Mouse (Mus musculus) layer of hippocampus, adult 18-20 months (tissue): ENCODE results near the gene Cldn6. TPM values are rescaled to one million over a fixed set of nuclear protein-coding genes. Genes with fewer than 3 reads are reported as not detected.

Source experiments
- DNase-seq, 2 experiments: peaks; one replicate each; pipeline ENCODE4 v3.0.0; 2022; ENCODE audit warnings: low spot score in 2 of 2
- long read RNA-seq: library from polyadenylated mRNA; stranded (forward); transcript quantifications from one replicate; pipeline ENCODE4 v2.0.0, GENCODE M21; 2021
- total RNA-seq, 2 experiments: library from RNA; stranded (reverse); gene quantifications; 2 replicates each; pipeline ENCODE4 v1.2.3; 2021

Gene Cldn6
- not detected for total RNA-seq
- long read RNA-seq = 0 reads

DNA sequence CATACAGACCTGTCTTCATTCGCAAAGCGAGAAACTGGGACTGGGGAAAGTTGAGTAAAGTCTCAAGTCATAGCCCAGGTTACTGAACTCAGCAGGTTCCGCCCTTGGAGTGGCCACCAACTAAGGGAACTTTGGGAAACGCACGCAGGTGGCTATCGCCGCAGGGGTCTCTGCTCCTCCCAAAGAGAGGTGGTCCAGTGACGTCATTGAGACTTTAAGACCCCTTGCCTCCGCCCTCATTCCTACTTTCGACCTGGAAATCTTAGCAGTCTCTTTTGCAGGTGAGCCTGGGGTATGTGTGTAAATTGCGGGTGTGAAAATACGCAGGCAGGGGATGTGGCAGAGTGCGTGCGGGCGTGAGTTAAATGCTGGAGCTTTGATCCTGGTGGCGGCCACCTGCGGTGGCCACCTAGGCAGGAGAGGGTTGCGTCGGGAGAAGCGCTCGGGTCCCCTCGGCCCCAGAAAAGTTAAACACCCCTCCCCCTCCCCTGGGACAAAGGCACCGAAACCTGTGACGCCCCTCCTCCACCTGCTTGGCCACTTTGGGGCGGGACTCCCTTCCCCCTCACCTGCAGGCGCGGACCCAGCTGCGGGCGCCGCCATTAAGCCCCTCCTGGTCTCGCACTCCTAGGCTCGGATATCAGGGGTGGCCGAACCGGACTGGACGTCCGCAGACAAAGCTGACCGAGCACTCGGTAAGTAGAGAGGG lies at the start of gene Cldn6:
TSS of gene Cldn6 (plus strand) at position 123 of the 709 bp plus-strand sequence.
- DNase-seq = no peak

DNA sequence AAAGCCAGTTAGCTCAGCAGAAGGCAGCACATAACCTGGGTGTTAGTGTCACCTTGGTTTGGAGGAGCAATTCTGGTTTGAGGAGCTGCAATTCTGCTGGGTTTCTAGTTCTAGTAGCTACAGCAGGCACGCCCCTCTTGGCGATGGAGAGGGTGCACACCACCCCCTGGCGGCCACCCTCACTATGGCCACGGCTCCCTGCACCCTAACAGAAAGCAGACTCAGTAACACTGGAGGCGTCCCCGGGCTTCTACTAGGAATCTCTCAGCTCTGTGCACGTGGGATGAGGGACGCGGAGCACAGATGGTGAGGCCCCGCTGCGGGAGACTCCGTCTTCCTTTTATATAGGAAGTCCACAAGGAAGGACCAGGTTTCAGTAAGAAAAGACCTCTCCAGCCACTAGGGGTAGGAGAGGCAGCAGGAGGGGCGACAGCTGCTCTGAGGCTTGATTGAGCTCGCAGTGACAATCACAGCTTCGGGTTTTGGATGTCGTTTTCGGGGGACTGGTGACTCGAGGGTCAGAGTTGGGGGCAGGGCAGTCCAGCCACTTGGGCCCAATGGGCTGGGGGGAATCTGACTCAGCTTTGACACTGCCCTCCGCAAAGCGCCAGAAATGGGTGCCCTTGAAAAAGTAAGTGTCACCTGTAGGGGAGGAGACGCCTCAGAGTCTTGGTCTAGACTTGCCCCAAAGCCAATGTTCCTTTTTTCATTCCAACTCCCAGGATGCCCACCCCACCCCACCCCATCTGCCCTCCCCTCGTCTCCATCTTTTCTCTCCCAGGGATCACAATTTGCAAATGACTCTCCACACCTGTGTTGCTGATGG lies 48.6 kb upstream of the Cldn6 start:
- DNase-seq = peak; percentile 76 to 90

DNA sequence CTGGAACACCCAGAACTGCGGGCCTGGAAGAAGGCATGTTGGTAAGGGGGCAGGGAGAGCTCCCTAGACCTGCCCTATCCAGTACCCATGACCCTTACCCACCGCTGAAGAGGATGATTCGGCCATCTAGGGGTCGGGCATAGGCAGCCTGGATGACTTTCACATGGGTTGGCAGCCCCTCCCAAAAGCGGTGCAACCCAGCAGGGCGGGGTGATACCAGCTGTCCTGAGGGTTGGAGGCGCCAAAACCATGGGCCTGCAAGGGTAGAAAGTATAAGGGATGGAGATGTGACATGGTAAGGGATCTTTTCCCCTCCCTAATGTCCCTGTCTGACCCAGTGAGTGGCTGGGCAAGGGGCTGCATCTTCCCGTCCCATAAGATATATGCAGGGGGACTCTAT lies 47.8 kb upstream of the Cldn6 start:
- no peak for DNase-seq

DNA sequence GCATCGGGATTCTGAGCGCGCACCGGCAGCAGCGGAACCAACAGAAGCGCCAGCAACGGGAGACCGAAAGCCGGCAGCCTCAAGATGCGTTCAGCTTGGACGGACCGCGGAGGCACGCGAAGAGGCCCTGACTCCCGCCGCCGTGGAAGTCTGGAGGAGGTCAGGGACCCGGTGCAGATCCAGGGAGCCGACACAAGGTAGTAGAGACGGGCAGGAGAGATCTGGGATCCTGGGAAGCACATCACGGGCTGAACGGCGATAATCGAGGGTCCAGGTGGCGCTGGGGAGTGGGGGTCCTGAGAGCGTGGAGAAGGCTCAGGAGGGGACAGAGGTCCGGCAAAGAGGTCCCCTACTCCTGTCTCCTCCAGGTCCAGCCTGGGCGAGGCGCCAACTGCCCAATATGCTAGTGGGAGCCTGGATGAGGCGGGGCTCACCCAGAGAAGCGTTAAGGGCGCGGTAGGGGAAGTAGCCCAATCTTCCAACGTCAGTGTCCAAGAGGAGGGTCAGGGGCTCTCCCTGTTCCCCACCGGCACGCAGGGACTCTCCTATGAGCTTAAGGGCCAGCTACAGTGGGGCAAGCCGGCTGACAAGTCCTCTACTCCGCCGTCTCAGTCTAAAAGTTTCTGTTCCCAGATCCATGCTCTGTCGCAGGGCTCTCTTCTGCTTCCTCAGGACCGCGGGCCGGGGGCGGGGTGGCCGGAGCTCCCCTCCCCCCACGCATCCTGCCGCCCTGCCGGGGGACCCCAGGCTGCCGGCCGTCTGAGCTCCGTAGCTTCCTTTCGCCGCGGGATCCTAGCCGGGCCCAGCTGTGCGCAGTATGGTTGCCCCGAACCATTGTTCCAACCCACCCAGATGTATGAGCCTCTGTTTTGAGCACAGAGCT lies 34.2 kb upstream of the Cldn6 start, which contains the start of gene Mmp25:
TSS of gene Mmp25 (minus strand) at position 665 of the 883 bp plus-strand sequence.
- DNase-seq = no peak

DNA sequence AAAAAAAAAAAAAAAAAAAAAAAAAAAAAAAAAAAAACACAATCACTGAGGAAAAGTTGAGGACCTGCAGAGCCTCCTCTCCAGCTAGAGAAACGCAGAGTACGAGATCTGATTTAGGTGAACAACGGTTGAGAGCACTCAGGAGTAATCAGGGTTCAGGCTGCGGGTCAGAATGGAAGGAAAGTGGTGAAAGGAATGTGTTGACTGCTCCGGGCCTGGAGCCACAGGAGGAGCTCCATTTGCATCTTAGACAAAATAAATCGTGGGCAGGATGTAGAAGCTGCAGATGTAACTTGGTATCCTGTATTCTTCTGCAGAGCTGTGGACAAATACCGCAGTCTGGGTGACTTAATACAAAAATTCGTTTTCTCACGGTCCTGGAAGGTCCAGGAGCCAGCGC lies 33.2 kb upstream of the Cldn6 start:
- no peak for DNase-seq

DNA sequence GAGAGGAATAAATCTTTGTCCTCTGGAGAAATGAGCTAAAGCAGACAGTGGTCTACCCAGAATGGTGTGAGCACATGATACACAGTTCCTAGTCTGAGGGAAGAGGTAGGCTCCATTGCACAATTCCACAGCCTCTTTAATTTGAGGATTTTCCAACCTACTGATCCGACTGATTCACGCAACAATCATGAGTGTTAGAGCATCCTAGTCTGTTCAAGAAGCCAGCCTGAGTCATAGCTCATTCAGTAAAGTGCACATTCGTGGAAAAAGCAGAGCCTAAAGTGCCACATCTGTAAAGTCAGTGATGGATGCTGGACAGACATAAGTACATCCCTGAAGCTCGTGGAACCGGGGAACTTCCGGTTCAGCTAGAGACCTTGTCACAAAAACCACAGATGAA lies 27.7 kb upstream of the Cldn6 start:
- DNase-seq = no peak

DNA sequence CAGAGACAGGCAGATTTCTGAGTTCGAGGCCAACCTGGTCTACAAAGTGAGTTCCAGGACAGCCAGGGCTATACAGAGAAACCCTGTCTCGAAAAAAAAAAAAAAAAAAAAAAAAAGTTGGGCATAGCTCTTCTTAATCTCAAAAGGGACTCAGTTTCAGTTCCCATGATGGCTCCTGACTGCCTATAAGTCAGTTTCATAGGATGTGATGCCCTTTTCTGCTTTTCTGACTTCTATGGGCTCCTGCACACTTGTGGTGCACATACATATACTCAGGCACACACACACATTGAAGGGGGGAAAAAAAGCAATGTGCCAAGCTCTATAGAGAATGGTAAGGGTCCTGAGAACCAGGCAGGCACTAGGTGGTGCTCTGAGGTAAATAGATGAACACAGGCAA lies 25.7 kb upstream of the Cldn6 start:
- DNase-seq = no peak

DNA sequence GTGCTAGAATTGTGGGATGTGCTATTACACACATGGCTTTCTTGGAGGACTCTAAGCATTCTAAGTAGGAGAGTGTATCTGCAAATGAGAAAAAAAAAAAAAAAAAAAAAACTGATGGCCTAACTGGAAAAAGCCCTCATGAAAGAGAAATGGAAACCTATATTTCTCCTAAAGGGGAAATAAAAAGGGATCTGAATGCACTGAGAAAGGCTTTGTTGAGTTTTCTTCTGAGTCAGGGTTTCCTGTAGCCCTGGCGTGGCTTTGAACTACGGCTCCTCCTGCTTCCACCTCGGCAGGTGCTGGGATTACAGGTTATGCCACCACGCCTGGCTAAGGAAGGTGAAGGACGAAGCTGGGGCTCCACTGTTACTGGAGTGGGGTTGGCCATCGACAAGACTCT lies 25.0 kb upstream of the Cldn6 start:
- DNase-seq = no peak

DNA sequence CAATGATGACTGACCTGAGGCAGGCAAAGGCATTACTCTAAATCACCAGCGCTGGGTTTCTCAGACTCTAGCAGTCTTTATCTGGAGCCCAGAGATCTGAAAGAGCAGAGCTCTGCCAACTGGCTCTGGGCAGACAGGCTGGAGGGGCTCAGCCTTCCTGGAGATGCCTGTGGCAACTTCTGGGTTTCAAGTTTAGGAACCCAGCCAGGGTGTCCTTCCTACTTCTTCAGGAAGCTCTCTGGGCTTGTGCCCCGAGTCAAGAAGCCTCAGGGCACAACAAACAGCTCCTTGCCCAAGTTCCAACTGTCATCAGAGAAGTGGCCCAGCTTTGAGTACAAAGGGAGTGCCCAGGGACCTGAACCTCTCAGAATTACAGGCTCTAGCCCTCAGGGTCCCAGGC lies 24.6 kb upstream of the Cldn6 start:
- DNase-seq = no peak

DNA sequence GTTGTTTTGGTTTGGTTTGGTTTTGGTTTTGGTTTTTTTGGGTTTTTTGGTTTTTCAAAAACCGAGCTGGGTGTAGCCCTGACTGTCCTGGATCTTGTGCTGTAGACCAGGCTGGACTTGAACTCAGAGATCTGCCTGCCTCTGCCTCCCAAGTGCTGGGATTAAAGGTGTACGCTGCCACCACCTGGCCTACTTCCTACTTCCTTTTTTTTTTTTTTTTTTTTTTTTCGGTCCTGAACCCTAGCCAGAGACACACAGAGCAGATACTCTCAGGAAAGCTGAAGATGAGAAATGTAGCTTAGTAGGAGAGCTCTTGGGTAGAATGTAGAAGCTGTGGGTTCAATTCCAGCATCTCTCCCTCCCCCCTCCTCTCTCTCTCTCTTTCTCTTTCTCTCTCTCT lies 20.6 kb upstream of the Cldn6 start:
- DNase-seq = no peak

DNA sequence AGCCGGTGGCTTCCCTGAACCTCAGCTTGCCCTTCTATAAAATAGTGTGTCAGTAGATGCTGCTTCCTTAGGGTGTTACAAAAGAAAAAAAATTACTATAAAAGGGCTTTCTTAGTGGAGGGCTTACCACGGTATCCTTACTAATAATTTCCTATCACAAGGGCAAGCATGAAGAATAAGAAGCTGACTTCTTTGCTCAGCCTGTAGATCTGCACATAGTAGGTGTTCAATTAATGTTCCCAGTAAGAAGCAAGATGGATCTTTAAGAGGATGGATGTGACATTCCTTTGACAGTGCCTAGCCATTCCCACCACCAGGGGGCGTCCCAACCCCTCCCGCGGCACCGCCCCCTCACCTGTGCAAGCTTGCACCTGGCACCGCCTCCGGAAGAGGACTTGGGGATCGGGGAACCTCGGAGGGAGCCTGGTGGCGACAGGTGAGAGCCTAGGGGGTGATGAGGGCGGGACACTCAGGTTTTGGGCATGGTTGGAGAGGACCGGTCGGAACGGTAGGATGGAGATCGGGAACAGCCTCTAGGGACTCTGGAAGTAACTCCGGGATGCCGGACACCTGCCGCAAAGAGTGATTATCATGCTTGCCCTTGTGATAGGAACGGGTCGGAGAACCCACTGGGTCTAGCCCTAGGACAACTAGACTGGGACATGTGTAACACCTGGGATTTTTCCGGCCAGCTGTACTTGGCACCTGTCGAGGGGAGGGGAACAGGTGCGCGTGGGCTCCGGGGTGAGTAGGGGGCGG lies 18.8 kb upstream of the Cldn6 start, which contains the start of gene Bicdl2:
TSS of gene Bicdl2 (plus strand) at position 390 of the 759 bp plus-strand sequence.
- DNase-seq = no peak

DNA sequence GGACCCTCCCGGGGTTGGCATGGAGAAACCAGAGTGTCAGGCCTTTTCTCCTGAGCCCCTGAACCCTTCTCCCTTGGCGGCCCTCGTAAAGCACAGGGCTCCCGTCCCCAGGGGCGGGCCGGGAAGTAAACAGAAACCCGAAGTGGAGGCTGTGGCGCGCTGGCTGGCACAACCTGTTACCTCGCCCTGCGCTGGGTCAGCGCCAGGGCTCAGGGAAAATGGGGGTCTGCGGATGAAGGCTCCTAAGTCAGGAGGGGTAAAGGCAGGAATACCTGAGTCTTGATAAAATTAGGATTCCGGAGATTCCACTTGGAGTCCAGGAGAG lies 18.2 kb upstream of the Cldn6 start:
- no peak for DNase-seq

DNA sequence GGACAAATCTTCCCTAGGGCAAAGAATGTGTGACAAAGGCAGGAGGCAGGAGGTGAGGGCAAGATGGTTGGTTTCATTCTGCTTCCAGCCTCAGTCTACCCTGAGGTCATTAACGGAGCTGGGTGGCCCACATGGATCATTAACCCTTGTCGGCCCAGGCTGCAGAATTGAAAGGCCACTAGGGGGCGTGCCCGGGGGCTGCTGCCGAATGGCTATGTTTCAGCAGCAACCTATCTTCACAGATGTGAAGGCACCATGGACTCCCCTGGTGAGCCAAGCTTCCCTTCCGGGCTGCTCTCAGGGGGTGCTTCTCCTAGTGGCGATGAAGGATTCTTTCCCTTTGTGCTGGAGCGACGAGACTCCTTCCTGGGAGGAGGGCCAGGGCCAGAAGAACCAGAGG lies 17.5 kb upstream of the Cldn6 start:
- DNase-seq = no peak

DNA sequence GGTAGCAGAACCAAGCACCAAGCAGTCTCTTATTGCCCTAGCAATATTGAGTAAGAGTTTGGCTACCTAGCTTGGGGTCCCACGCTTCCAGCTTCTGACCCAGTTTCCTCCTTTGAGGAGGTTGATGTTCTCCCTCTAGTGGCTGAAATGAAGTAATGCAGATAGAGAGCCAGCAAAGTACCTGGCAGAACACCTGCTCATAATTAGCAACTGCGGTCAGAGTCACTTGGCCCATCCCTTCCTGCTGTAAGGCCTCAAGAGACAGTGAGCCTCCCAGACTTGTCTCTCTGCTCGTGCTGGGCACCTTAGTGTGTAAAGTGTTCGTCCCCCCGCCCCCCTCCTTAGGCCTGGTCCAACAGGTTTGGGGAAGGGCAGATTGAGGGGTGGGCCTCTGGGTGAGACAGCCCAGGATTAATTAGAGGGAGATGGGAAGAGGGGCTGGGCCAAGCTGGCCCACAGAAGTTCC lies 14.5 kb upstream of the Cldn6 start:
- peak in 1 of 2 experiments; percentile 30 for DNase-seq

DNA sequence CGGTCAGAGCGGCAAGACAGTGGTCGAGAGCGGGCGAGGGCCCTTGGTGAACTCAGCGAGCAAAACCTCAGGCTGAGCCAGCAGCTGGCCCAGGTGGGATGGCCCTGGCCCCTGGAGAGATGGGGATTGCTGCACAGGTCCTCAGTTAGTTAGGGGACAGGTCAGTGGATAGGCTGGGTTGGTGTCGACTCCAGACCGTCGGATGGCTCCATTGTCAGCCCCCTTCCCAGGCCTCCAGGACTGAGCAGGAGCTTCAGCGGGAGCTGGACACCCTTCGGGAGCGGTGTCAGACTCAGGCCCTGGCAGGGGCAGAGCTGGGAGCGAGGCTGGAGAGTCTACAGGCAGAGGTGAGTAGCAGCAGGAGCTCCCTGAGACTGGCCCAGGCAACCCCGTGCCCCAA lies 13.5 kb upstream of the Cldn6 start:
- DNase-seq = no peak

DNA sequence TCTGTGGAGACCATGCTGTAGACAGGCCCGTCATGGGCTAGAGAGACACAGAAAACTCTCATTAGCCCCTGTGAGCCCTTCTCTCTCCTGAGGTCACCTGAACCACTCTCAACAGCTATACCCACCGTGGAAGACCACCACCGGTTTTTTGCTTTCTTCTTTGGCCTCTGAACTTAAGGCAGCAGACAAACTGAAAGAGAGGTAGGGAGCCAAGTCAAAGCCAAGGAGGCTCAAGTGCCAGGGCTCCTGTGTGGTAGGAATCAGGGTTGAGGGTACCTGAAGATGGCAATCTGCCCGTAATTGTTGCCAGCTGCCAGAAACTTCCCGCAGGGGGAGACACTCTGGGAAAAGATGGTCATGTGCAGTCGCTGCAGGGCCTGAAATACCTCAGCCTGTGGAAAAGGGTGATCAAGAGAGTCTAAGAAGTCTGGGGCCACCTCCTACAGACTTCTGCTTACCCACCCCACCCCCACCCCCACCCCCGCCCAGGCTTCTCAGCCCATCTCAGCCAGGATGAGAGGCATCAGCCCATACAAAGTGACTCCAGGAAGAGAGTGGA lies 8.5 kb upstream of the Cldn6 start:
- DNase-seq = no peak

DNA sequence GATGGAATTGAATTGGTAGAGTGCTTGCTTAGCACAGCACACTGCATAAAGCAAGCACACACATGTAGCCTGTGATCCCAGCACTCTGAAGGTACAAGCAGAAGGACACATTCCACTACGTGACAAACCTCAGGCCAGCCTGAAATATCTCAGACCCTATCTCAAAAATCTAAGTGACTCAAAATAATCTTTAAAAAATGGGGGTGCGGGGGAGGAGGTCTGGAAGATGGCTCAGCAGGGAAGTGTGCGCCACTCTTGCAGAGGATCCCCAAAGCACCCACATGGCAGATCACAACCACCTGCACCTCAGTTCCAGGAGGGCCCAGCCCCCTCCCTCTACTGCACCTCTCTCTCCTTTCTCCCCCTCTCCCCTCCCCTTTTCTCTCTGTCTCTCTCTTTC lies 7.5 kb upstream of the Cldn6 start:
- DNase-seq = no peak

DNA sequence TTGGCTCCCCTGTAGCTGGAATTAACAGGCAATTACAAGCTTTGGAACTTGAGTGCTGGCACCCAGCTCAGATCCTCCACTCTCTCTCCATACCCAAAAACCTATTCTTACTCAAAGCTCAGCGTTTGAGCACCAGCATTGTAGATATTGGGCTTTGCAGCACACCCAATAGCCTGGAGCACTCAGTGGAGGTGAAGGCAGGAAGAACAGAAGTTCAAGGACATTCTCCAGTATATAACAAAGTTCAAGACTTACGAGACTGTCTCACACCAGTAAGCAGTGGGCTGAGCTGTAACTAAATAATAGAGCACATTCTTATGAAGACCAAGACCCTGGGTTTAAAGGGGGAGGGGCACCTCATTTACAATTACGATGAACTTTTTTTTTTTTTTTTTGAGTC lies 6.3 kb upstream of the Cldn6 start:
- DNase-seq = no peak

DNA sequence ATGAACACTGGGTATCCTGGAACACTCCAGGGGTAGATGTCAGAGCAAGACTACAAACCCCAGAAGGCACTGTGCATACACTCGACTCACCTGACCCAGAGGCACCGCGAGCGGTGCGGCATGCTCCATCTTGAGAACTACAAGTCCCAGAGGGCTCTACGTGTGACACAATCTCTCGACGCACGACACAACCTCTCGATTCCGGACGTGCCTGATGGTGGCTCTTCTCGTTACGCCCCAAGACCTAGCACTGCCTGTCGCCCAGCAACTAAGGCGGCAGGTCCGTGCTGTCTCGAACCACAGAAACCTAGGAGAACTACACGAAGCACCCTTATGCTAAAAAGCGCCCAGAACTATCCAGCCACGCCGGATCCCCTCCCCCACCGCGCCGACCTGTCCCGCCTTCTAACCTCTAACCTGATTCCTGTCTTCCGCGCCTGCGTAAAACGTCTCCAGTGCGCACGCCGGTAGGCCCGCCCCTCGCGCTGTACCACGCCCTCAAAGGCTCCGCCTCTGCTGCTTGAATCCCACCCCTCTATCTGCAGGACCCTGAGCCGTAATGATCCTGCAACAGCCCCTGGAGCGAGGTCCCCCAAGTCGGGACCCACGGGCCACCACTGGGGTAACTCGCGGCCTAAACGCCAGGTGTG lies 5.5 kb upstream of the Cldn6 start, which contains the start of the genes Hcfc1r1 and Thoc6:
TSS of gene Hcfc1r1 (plus strand) at position 173 of the 650 bp plus-strand sequence.
TSS of gene Thoc6 (minus strand) at position 459 of the 650 bp plus-strand sequence.
- peak; percentile 92 to 98 for DNase-seq
